Mouse (Mus musculus) fibroblast of lung, adult 2 months (primary cell): Measurements from ENCODE around the gene Pgm2l1.

ENCODE experiments used
- DNase-seq: peaks from one replicate; pipeline ENCODE4 v3.0.0-alpha.2; 2011; ENCODE audit warnings: low read depth

Gene Pgm2l1

GRCm38 (mm10) chr7:100295745-100296144 is 68.6 kb downstream of the Pgm2l1 start:
- no peak for DNase-seq

GRCm38 (mm10) chr7:100296699-100297098 is 69.5 kb downstream of the Pgm2l1 start:
- no peak for DNase-seq

GRCm38 (mm10) chr7:100298861-100299510 is 71.8 kb downstream of the Pgm2l1 start:
- DNase-seq = no peak

GRCm38 (mm10) chr7:100301390-100301789 is 74.2 kb downstream of the Pgm2l1 start:
- DNase-seq = no peak

GRCm38 (mm10) chr7:100302316-100302715 is 75.1 kb downstream of the Pgm2l1 start:
- peak; percentile 99 for DNase-seq

GRCm38 (mm10) chr7:100305894-100306293 is 78.7 kb downstream of the Pgm2l1 start:
- DNase-seq = no peak

GRCm38 (mm10) chr7:100307872-100308653 is 80.9 kb downstream of the Pgm2l1 start:
- DNase-seq = no peak

GRCm38 (mm10) chr7:100309216-100309615 is 82.0 kb downstream of the Pgm2l1 start:
- DNase-seq = peak; percentile 86

GRCm38 (mm10) chr7:100309679-100310078 is 82.5 kb downstream of the Pgm2l1 start:
- no peak for DNase-seq

- no peak for DNase-seq
Observed at GRCm38 (mm10) chr7:100310290-100310689, 83.1 kb downstream of the Pgm2l1 start.

GRCm38 (mm10) chr7:100312716-100313115 is 85.5 kb downstream of the Pgm2l1 start:
- DNase-seq = peak; percentile 41

- DNase-seq = no peak
Observed at GRCm38 (mm10) chr7:100316924-100317323, 89.7 kb downstream of the Pgm2l1 start.

GRCm38 (mm10) chr7:100317534-100317933 is 90.3 kb downstream of the Pgm2l1 start:
- DNase-seq = no peak

- DNase-seq = no peak
Observed at GRCm38 (mm10) chr7:100323721-100324120, 96.5 kb downstream of the Pgm2l1 start.

GRCm38 (mm10) chr7:100325482-100325881 is 98.3 kb downstream of the Pgm2l1 start:
- no peak for DNase-seq

GRCm38 (mm10) chr7:100327514-100327913 is 100.3 kb downstream of the Pgm2l1 start:
- no peak for DNase-seq
